ENCODE assay signal across 9 mouse cellular contexts in genomic region chr2:5011898-5012490, GRCm38 (mm10). TPM values are rescaled to one million over a fixed set of nuclear protein-coding genes. Genes with fewer than 3 reads are reported as not detected.
DNase-seq lines count a peak whose midpoint lies in the region; ATAC-seq and TF ChIP-seq lines count a peak whose summit lies in the region.
"Had no signal": no experiment of that assay in that cellular context is flagged by ENCODE, and none has a peak within 500 bp of the region (broad histone marks: within the 10 kb centered on the region; RNA-seq: fewer than 3 reads in every experiment).

No protein-coding gene starts in this region.

- peak overlapping the region; percentile 85 for H3K4me3 ChIP-seq in kidney, embryonic 16.5 days (ENCODE audit: low read length)
- H3K4me3 ChIP-seq in brown adipose tissue, adult 24 weeks (ENCODE audit: insufficient read depth, low read depth, low read length) = peak overlapping the region; percentile 76; the same call in 1 of the 2 replicates
- H3K4me3 ChIP-seq in hindbrain, postnatal 0 days (ENCODE audit: low read length) = peak overlapping the region; percentile 43
- H3K4me3 ChIP-seq in myocyte = peak overlapping the region; percentile 35

- TF ChIP-seq CTCF in hindbrain, postnatal 0 days (IDR thresholded peaks at IDR 0.05; ENCODE audit: low read depth) = no peak

- no peak for TF ChIP-seq POLR2A in myocyte (IDR thresholded peaks at IDR 0.05; ENCODE audit: insufficient read length, low read depth)

- 11% methylated on average over 8 of the region's 8 CpGs for WGBS in kidney, embryonic 16.5 days
- WGBS in hindbrain, postnatal 0 days = 14% methylated on average over 8 of the region's 8 CpGs

- H3K27ac ChIP-seq in kidney, embryonic 16.5 days (ENCODE audit: low read length) = no peak overlapping the region
- H3K27ac ChIP-seq in brown adipose tissue, adult 24 weeks (replicated peaks; ENCODE audit: low read depth, low read length) = no peak overlapping the region
- H3K27ac ChIP-seq in hindbrain, postnatal 0 days = no peak overlapping the region

- no peak for ATAC-seq in kidney, embryonic 16.5 days (ENCODE audit: low FRiP score, low TSS enrichment)
- no peak for ATAC-seq in hindbrain, postnatal 0 days
- no peak for ATAC-seq in frontal cortex, adult (ENCODE audit: low TSS enrichment)
- no peak for ATAC-seq in megakaryocyte progenitor cell, adult 5-6 weeks (replicated peaks; ENCODE audit: poor library complexity)

- H3K9me3 ChIP-seq in kidney, embryonic 16.5 days (ENCODE audit: low read length) = no peaks in the 10 kb centered on the region
- no peaks in the 10 kb centered on the region for H3K9me3 ChIP-seq in hindbrain, postnatal 0 days (ENCODE audit: low read length)

- H3K27me3 ChIP-seq in kidney, embryonic 16.5 days (ENCODE audit: insufficient read depth, low read length) = no peaks in the 10 kb centered on the region
- H3K27me3 ChIP-seq in hindbrain, postnatal 0 days (ENCODE audit: insufficient read depth, low read length) = no peaks in the 10 kb centered on the region
- H3K27me3 ChIP-seq in myocyte (ENCODE audit: control insufficient read depth, insufficient read depth, insufficient read length) = no peaks in the 10 kb centered on the region

- no peak for DNase-seq in kidney, adult 18-20 months
- DNase-seq in hindbrain, postnatal 0 days (ENCODE audit: low spot score) = no peak
- DNase-seq in cerebellum, postnatal 36 days = no peak

- no peak overlapping the region for H3ac ChIP-seq in myocyte (ENCODE audit: control insufficient read depth, insufficient read length)

- H3K9ac ChIP-seq in kidney, embryonic 16.5 days (replicated peaks; ENCODE audit: low read length) = peak overlapping the region; percentile 71
- H3K9ac ChIP-seq in hindbrain, postnatal 0 days (replicated peaks; ENCODE audit: low read length) = peak overlapping the region; percentile 34; the same call in 1 of the 2 replicates

- H3K36me3 ChIP-seq in kidney, embryonic 16.5 days (ENCODE audit: insufficient read depth, low read length) = peaks cover 13% of the 10 kb centered on the region
- no peaks in the 10 kb centered on the region for H3K36me3 ChIP-seq in hindbrain, postnatal 0 days (ENCODE audit: insufficient read depth, low read length)
- H3K36me3 ChIP-seq in myocyte (ENCODE audit: control insufficient read depth, insufficient read depth) = no peaks in the 10 kb centered on the region

- H3K4me1 ChIP-seq in kidney, embryonic 16.5 days (ENCODE audit: insufficient read depth, low read length) = peaks cover 7% of the 10 kb centered on the region
- no peaks in the 10 kb centered on the region for H3K4me1 ChIP-seq in brown adipose tissue, adult 24 weeks (ENCODE audit: control insufficient read depth, insufficient read depth, insufficient read length, low read length)
- 0 out of 2 replicates have a peak, but pooled peaks cover 4% of the 10 kb centered on the region for H3K4me1 ChIP-seq in hindbrain, postnatal 0 days (ENCODE audit: insufficient read depth, low read length)

- H3K4me2 ChIP-seq in kidney, embryonic 16.5 days (replicated peaks; ENCODE audit: low read depth, low read length) = peak overlapping the region; percentile 60
- peak overlapping the region; percentile 66 for H3K4me2 ChIP-seq in hindbrain, postnatal 0 days (ENCODE audit: low read depth, low read length)
- H3K4me2 ChIP-seq in myocyte (ENCODE audit: low read depth) = peak overlapping the region; percentile 65

- H3K79me2 ChIP-seq in myocyte (ENCODE audit: control insufficient read depth, insufficient read depth) = peaks cover 6% of the 10 kb centered on the region

TF ChIP-seq in myocyte, 11 proteins besides CTCF, POLR2A, EP300 and RAD21:
- TF ChIP-seq SRF (IDR thresholded peaks at IDR 0.05; ENCODE audit: control insufficient read depth, insufficient read length, low read depth) (no peak), E2F4 (IDR thresholded peaks at IDR 0.05; ENCODE audit: insufficient read depth) (no peak), POLR2AphosphoS2 (IDR thresholded peaks at IDR 0.05; ENCODE audit: insufficient read length, low read depth) (no peak), CEBPB (IDR thresholded peaks at IDR 0.05; ENCODE audit: insufficient read depth, poor library complexity, severe bottlenecking) (no peak), REST (IDR thresholded peaks at IDR 0.05; ENCODE audit: insufficient read depth, insufficient read length) (no peak), MYOG (IDR thresholded peaks at IDR 0.05; ENCODE audit: control insufficient read depth in 1 of 3, insufficient read depth in 1 of 3, insufficient read length in 2 of 3, low read depth in 2 of 3) (no peak), TCF12 (IDR thresholded peaks at IDR 0.05; ENCODE audit: insufficient read depth, poor library complexity, severe bottlenecking) (no peak), MAX (IDR thresholded peaks at IDR 0.05; ENCODE audit: low read depth) (no peak), TCF3 (IDR thresholded peaks at IDR 0.05; ENCODE audit: insufficient read length, low read depth) (no peak), USF1 (IDR thresholded peaks at IDR 0.05; ENCODE audit: low read depth) (no peak), MYOD1 (IDR thresholded peaks at IDR 0.05; ENCODE audit: control insufficient read depth in 1 of 3, insufficient read length in 2 of 3, low read depth in 2 of 3) (no peak)

RNA-seq across cellular contexts. Expression of gene Mcm10, which starts 0.6 kb away (rescaled TPM):
- 34.0 and 39.5 TPM in 2 replicates for polyA plus RNA-seq in kidney, embryonic 16.5 days (2015; fragmentation: Nextera tagmentation; extraction: Ambion mirVana)
- not detected in 2 replicates for polyA plus RNA-seq in brown adipose tissue, adult 24 weeks (2012; ENCODE audit: insufficient read depth, insufficient read length, missing spikeins)
- total RNA-seq in hindbrain, postnatal 0 days (2014; rRNA removed) = 4.9 and 7.7 TPM in 2 replicates
- 3.9 and 4.8 TPM in 2 replicates for polyA plus RNA-seq in hindbrain, postnatal 0 days (2015; fragmentation: Nextera tagmentation; extraction: Ambion mirVana)
- polyA plus RNA-seq in myocyte (2012; fragmentation: generic; extraction: Trizol) = 4.2 TPM
- total RNA-seq in megakaryocyte progenitor cell, adult 5-6 weeks (2015) = 66.4 and 68.7 TPM in 2 replicates
- 75.6 and 83.8 TPM in 2 replicates for total RNA-seq in megakaryocyte progenitor cell, adult 5-6 weeks (2017)

RNA-seq across cellular contexts. Expression of gene Ucma, which starts 36.1 kb away (rescaled TPM):
- not detected in 2 replicates for polyA plus RNA-seq in kidney, embryonic 16.5 days (2015; fragmentation: Nextera tagmentation; extraction: Ambion mirVana)
- polyA plus RNA-seq in brown adipose tissue, adult 24 weeks (2012; ENCODE audit: insufficient read depth, insufficient read length, missing spikeins) = not detected in 2 replicates
- 11.9 and 13.2 TPM in 2 replicates for total RNA-seq in hindbrain, postnatal 0 days (2014; rRNA removed)
- 5.3 and 6.2 TPM in 2 replicates for polyA plus RNA-seq in hindbrain, postnatal 0 days (2015; fragmentation: Nextera tagmentation; extraction: Ambion mirVana)
- 0.22 TPM for polyA plus RNA-seq in myocyte (2012; fragmentation: generic; extraction: Trizol)
- total RNA-seq in megakaryocyte progenitor cell, adult 5-6 weeks (2015) = not detected in 2 replicates
- not detected in 2 replicates for total RNA-seq in megakaryocyte progenitor cell, adult 5-6 weeks (2017)
- total RNA-seq: adrenal gland, postnatal 25 days had no signal

RNA-seq across cellular contexts. Expression of gene Optn, which starts 51.9 kb away (rescaled TPM):
- 15.7 and 16.3 TPM in 2 replicates for polyA plus RNA-seq in kidney, embryonic 16.5 days (2015; fragmentation: Nextera tagmentation; extraction: Ambion mirVana)
- polyA plus RNA-seq in brown adipose tissue, adult 24 weeks (2012; ENCODE audit: insufficient read depth, insufficient read length, missing spikeins) = 87.1 and 96.4 TPM in 2 replicates
- 31.2 and 39.3 TPM in 2 replicates for total RNA-seq in hindbrain, postnatal 0 days (2014; rRNA removed)
- polyA plus RNA-seq in hindbrain, postnatal 0 days (2015; fragmentation: Nextera tagmentation; extraction: Ambion mirVana) = 38.3 and 39.2 TPM in 2 replicates
- polyA plus RNA-seq in myocyte (2012; fragmentation: generic; extraction: Trizol) = 11.2 TPM
- total RNA-seq in megakaryocyte progenitor cell, adult 5-6 weeks (2015) = 6.6 and 10.1 TPM in 2 replicates
- 19.8 and 30.8 TPM in 2 replicates for total RNA-seq in megakaryocyte progenitor cell, adult 5-6 weeks (2017)

Comparison
In these comparisons a context has a peak if more than half of its experiments do, and no peak if none do; other contexts are left out.
1. H3K4me3 ChIP-seq: peak in every context shown above with its lines; median percentile 85 in kidney, embryonic 16.5 days; 76 in brown adipose tissue, adult 24 weeks; 43 in hindbrain, postnatal 0 days; 35 in myocyte.